Mouse (Mus musculus): ENCODE measurements around the gene Pknox1. TPM values are rescaled to one million over a fixed set of nuclear protein-coding genes. Genes with fewer than 3 reads are reported as not detected.
"Not testable (repeated sequence)": the region's sequence is repeated elsewhere in the genome, so short reads cannot be mapped to it uniquely, and the experiment has no call there.

Gene Pknox1
- 33.9 and 36.7 TPM in 2 replicates for polyA plus RNA-seq (2015; fragmentation: Nextera tagmentation; extraction: Ambion mirVana)

GRCm38 (mm10) chr17:31564015-31564857 lies at the start of gene Pknox1:
Gene Pknox1 (plus strand): TSS chr17:31564734.
- Histone ChIP-seq H3K4me3 (peak within 1 kb of the TSS; percentile 77), H3K9ac (peak within 1 kb of the TSS; percentile 90), H3K27me3 (no peaks in the 10 kb centered on the region), H3K4me1 (replicated peaks) (peaks cover 41% of the 10 kb centered on the region), H3K27ac (replicated peaks) (peak within 1 kb of the TSS; percentile 99), H3K36me3 (no peaks in the 10 kb centered on the region), H3K4me2 (peak within 1 kb of the TSS; percentile 86), H3K9me3 (no peaks in the 10 kb centered on the region)
- 0% methylated on average over 27 of the region's 72 CpGs for WGBS
- ATAC-seq (ENCODE audit: low FRiP score, low read depth) = peak; percentile 94

GRCm38 (mm10) chr17:31519344-31519945 lies 45.1 kb upstream of the Pknox1 start:
- no peak overlapping the region for H3K9ac ChIP-seq
- H3K4me1 ChIP-seq (replicated peaks) = peaks cover 44% of the 10 kb centered on the region
- 4% methylated on average over 7 of the region's 7 CpGs for WGBS
- no peaks in the 10 kb centered on the region for H3K9me3 ChIP-seq
- H3K4me3 ChIP-seq = peak overlapping the region; percentile 66
- 0 out of 2 replicates have a peak, but pooled peaks cover 3% of the 10 kb centered on the region for H3K36me3 ChIP-seq
- no peaks in the 10 kb centered on the region for H3K27me3 ChIP-seq
- peak overlapping the region; percentile 63 for H3K4me2 ChIP-seq
- peak overlapping the region; percentile 90 for H3K27ac ChIP-seq (replicated peaks)
- peak; percentile 72 for ATAC-seq (ENCODE audit: low FRiP score, low read depth)

- H3K27me3 ChIP-seq = no peaks in the 10 kb centered on the region
- peak within 1 kb of the TSS; percentile 63 for H3K4me2 ChIP-seq
- H3K36me3 ChIP-seq = 0 out of 2 replicates have a peak, but pooled peaks cover 3% of the 10 kb centered on the region
- under 1% methylated on average over 45 of the region's 45 CpGs for WGBS
- H3K4me1 ChIP-seq (replicated peaks) = peaks cover 44% of the 10 kb centered on the region
- H3K4me3 ChIP-seq = peak within 1 kb of the TSS; percentile 66
- no peaks in the 10 kb centered on the region for H3K9me3 ChIP-seq
- peak; percentile 97 for ATAC-seq (ENCODE audit: low FRiP score, low read depth)
- H3K9ac ChIP-seq = peak within 1 kb of the TSS; percentile 68
- peak within 1 kb of the TSS; percentile 90 for H3K27ac ChIP-seq (replicated peaks)
Observed at GRCm38 (mm10) chr17:31519946-31520838, 44.3 kb upstream of the Pknox1 start, which contains the start of the genes Wdr4 and Ndufv3. Gene Wdr4 (minus strand): TSS chr17:31519980. Gene Ndufv3 (plus strand): TSS chr17:31520115.

- Histone ChIP-seq H3K4me2 (peak overlapping the region; percentile 63), H3K4me3 (peak overlapping the region; percentile 66), H3K9me3 (no peaks in the 10 kb centered on the region), H3K36me3 (0 out of 2 replicates have a peak, but pooled peaks cover 3% of the 10 kb centered on the region), H3K27me3 (no peaks in the 10 kb centered on the region), H3K27ac (replicated peaks) (peak overlapping the region; percentile 90), H3K4me1 (replicated peaks) (peaks cover 44% of the 10 kb centered on the region), H3K9ac (peak overlapping the region; percentile 68; the same call in 1 of the 2 replicates)
- no peak for ATAC-seq (ENCODE audit: low FRiP score, low read depth)
- 10% methylated on average over 3 of the region's 3 CpGs for WGBS
Observed at GRCm38 (mm10) chr17:31520895-31521294, 43.6 kb upstream of the Pknox1 start.

- Histone ChIP-seq H3K9me3 (no peaks in the 10 kb centered on the region), H3K36me3 (peaks cover 7% of the 10 kb centered on the region), H3K9ac (no peak overlapping the region), H3K4me2 (peak overlapping the region; percentile 63), H3K27me3 (no peaks in the 10 kb centered on the region), H3K27ac (replicated peaks) (peak overlapping the region; percentile 90), H3K4me3 (no peak overlapping the region), H3K4me1 (replicated peaks) (peaks cover 44% of the 10 kb centered on the region)
- ATAC-seq (ENCODE audit: low FRiP score, low read depth) = no peak
- 58% methylated on average over 6 of the region's 6 CpGs for WGBS
Observed at GRCm38 (mm10) chr17:31521948-31522347, 42.6 kb upstream of the Pknox1 start.

GRCm38 (mm10) chr17:31525114-31525513 lies 39.4 kb upstream of the Pknox1 start:
- no peak overlapping the region for H3K9ac ChIP-seq
- WGBS = 93% methylated on average over 4 of the region's 4 CpGs
- peaks cover 24% of the 10 kb centered on the region for H3K36me3 ChIP-seq
- H3K4me2 ChIP-seq = no peak overlapping the region
- peaks cover 33% of the 10 kb centered on the region for H3K4me1 ChIP-seq (replicated peaks)
- H3K9me3 ChIP-seq = no peaks in the 10 kb centered on the region
- H3K27ac ChIP-seq (replicated peaks) = no peak overlapping the region
- no peak for ATAC-seq (ENCODE audit: low FRiP score, low read depth)
- no peaks in the 10 kb centered on the region for H3K27me3 ChIP-seq
- no peak overlapping the region for H3K4me3 ChIP-seq

- WGBS = 100% methylated on average over 3 of the region's 3 CpGs
- H3K27ac ChIP-seq (replicated peaks) = no peak overlapping the region
- H3K4me2 ChIP-seq = no peak overlapping the region
- no peaks in the 10 kb centered on the region for H3K9me3 ChIP-seq
- H3K27me3 ChIP-seq = no peaks in the 10 kb centered on the region
- H3K4me1 ChIP-seq (replicated peaks) = peaks cover 28% of the 10 kb centered on the region
- H3K36me3 ChIP-seq = peaks cover 28% of the 10 kb centered on the region
- no peak overlapping the region for H3K9ac ChIP-seq
- H3K4me3 ChIP-seq = no peak overlapping the region
- no peak for ATAC-seq (ENCODE audit: low FRiP score, low read depth)
Observed at GRCm38 (mm10) chr17:31525816-31526215, 38.7 kb upstream of the Pknox1 start.

GRCm38 (mm10) chr17:31529314-31529713 lies 35.2 kb upstream of the Pknox1 start:
- peak; percentile 49; the same call in 1 of the 2 replicates for ATAC-seq (ENCODE audit: low FRiP score, low read depth)
- H3K36me3 ChIP-seq = peaks cover 37% of the 10 kb centered on the region
- no peak overlapping the region for H3K9ac ChIP-seq
- WGBS = 27% methylated on average over 15 of the region's 15 CpGs
- no peak overlapping the region for H3K4me3 ChIP-seq
- no peaks in the 10 kb centered on the region for H3K9me3 ChIP-seq
- H3K27ac ChIP-seq (replicated peaks) = no peak overlapping the region
- 0 out of 2 replicates have a peak overlapping the region, but pooled peaks have one; percentile 6 for H3K4me2 ChIP-seq
- H3K27me3 ChIP-seq = no peaks in the 10 kb centered on the region
- H3K4me1 ChIP-seq (replicated peaks) = 0 out of 2 replicates have a peak, but pooled peaks cover 3% of the 10 kb centered on the region

- ATAC-seq (ENCODE audit: low FRiP score, low read depth) = no peak
- WGBS = 88% methylated on average over 14 of the region's 14 CpGs
Observed at GRCm38 (mm10) chr17:31531441-31532158, 32.9 kb upstream of the Pknox1 start.

GRCm38 (mm10) chr17:31532331-31532730 lies 32.2 kb upstream of the Pknox1 start:
- H3K4me2 ChIP-seq; ATAC-seq (ENCODE audit: low FRiP score, low read depth); H3K9ac ChIP-seq; H3K4me3 ChIP-seq; H3K27ac ChIP-seq (replicated peaks); H3K9me3 ChIP-seq; H3K27me3 ChIP-seq: not testable (repeated sequence)
- peaks cover 28% of the 10 kb centered on the region; the same call in 1 of the 2 replicates for H3K36me3 ChIP-seq
- 93% methylated on average over 4 of the region's 4 CpGs for WGBS
- H3K4me1 ChIP-seq (replicated peaks) = peaks cover 16% of the 10 kb centered on the region

More at GRCm38 (mm10) chr17:31531441-31532158, 32.9 kb upstream of the Pknox1 start:
- H3K9ac ChIP-seq = no peak overlapping the region
- H3K27ac ChIP-seq (replicated peaks) = no peak overlapping the region
- no peaks in the 10 kb centered on the region for H3K27me3 ChIP-seq
- H3K4me3 ChIP-seq = no peak overlapping the region
- no peaks in the 10 kb centered on the region for H3K9me3 ChIP-seq
- peaks cover 16% of the 10 kb centered on the region for H3K4me1 ChIP-seq (replicated peaks)
- H3K36me3 ChIP-seq = peaks cover 36% of the 10 kb centered on the region
- no peak overlapping the region for H3K4me2 ChIP-seq

- H3K9me3 ChIP-seq = no peaks in the 10 kb centered on the region
- no peak overlapping the region for H3K4me2 ChIP-seq
- H3K36me3 ChIP-seq = peaks cover 15% of the 10 kb centered on the region; the same call in 1 of the 2 replicates
- H3K4me1 ChIP-seq (replicated peaks) = peaks cover 16% of the 10 kb centered on the region
- H3K27me3 ChIP-seq = no peaks in the 10 kb centered on the region
- peak overlapping the region; percentile 89 for H3K27ac ChIP-seq (replicated peaks)
- WGBS = 53% methylated on average over 4 of the region's 4 CpGs
- H3K4me3 ChIP-seq = no peak overlapping the region
- no peak overlapping the region for H3K9ac ChIP-seq
- ATAC-seq (ENCODE audit: low FRiP score, low read depth) = peak; percentile 36
Observed at GRCm38 (mm10) chr17:31535358-31535757, 29.2 kb upstream of the Pknox1 start.
